Mouse (Mus musculus) embryonic facial prominence, embryonic 10.5 days (tissue): ENCODE measurements at regions not wholly inside any gene's neighbourhood (a gene's known extent, or its start where the extent isn't known, plus 50 kb on each side); places are given as distances from the start of the nearest gene placed in this dataset.

ENCODE experiments used
- DNase-seq: peaks from one replicate; pipeline ENCODE4 v3.0.0-alpha.2; 2017; ENCODE audit warnings: low spot score
- H3K27ac ChIP-seq: fragments of 300-500 bp; sonication (generic); replicated peaks from 2 replicates; pipeline ENCODE4 v1.5.1; 2016; ENCODE audit warnings: mild to moderate bottlenecking
- H3K27me3 ChIP-seq: fragments of 300-500 bp; sonication (generic); replicated peaks from 2 replicates; pipeline ENCODE4 v1.6.1; 2016; ENCODE audit warnings: low read depth, mild to moderate bottlenecking; ENCODE audit not compliant: poor library complexity, severe bottlenecking
- H3K36me3 ChIP-seq: fragments of 300-500 bp; sonication (generic); replicated peaks from 2 replicates; pipeline ENCODE4 v1.6.1; 2016; ENCODE audit warnings: mild to moderate bottlenecking, moderate library complexity
- H3K4me1 ChIP-seq: fragments of 300-500 bp; sonication (generic); 2 replicates; pipeline ENCODE4 v1.6.1; 2016
- H3K4me3 ChIP-seq: fragments of 300-500 bp; sonication (generic); 2 replicates; pipeline ENCODE4 v1.5.1; 2016; ENCODE audit warnings: mild to moderate bottlenecking, moderate library complexity
- H3K9me3 ChIP-seq: fragments of 300-500 bp; sonication (generic); 2 replicates; pipeline ENCODE4 v1.6.1; 2016; ENCODE audit warnings: mild to moderate bottlenecking
- WGBS: fragments of 180-500 bp; shearing (Covaris S2); methylation state at CpG from one replicate; pipeline ENCODE4 v1.1.7; 2016; 5-methylcytosine and 5-hydroxymethylcytosine counted together

- WGBS = 86% methylated on average over 5 of the region's 5 CpGs
- Histone ChIP-seq H3K9me3 (no peaks in the 10 kb centered on the region), H3K4me3 (no peak overlapping the region), H3K36me3 (no peaks in the 10 kb centered on the region), H3K27ac (no peak overlapping the region), H3K27me3 (no peaks in the 10 kb centered on the region), H3K4me1 (peaks cover 9% of the 10 kb centered on the region)
- DNase-seq = no peak
Observed at GRCm38 (mm10) chr13:101625922-101626321, 142.1 kb downstream of the Pik3r1 start.

- H3K27ac ChIP-seq = no peak overlapping the region
- H3K4me1 ChIP-seq = peaks cover 9% of the 10 kb centered on the region
- no peak for DNase-seq
- no peaks in the 10 kb centered on the region for H3K27me3 ChIP-seq
- H3K9me3 ChIP-seq = no peaks in the 10 kb centered on the region
- no peak overlapping the region for H3K4me3 ChIP-seq
- no peaks in the 10 kb centered on the region for H3K36me3 ChIP-seq
- WGBS = 39% methylated on average over 5 of the region's 5 CpGs
Observed at GRCm38 (mm10) chr13:101624179-101624581, 143.8 kb downstream of the Pik3r1 start.

GRCm38 (mm10) chr13:101622649-101623048 lies 145.4 kb downstream of the Pik3r1 start:
- Histone ChIP-seq H3K27ac (no peak overlapping the region), H3K4me3 (no peak overlapping the region), H3K36me3 (no peaks in the 10 kb centered on the region), H3K4me1 (peaks cover 9% of the 10 kb centered on the region), H3K9me3 (no peaks in the 10 kb centered on the region), H3K27me3 (no peaks in the 10 kb centered on the region)
- no peak for DNase-seq
- WGBS = 96% methylated on average over 2 of the region's 2 CpGs

- H3K9me3 ChIP-seq = no peaks in the 10 kb centered on the region
- peaks cover 9% of the 10 kb centered on the region for H3K4me1 ChIP-seq
- no peak overlapping the region for H3K4me3 ChIP-seq
- no peak overlapping the region for H3K27ac ChIP-seq
- WGBS = 81% methylated on average over 3 of the region's 3 CpGs
- no peaks in the 10 kb centered on the region for H3K36me3 ChIP-seq
- no peaks in the 10 kb centered on the region for H3K27me3 ChIP-seq
- DNase-seq = no peak
Observed at GRCm38 (mm10) chr13:101620660-101621059, 147.4 kb downstream of the Pik3r1 start.

- WGBS = 90% methylated on average over 1 of the region's 1 CpGs
- no peak overlapping the region for H3K4me3 ChIP-seq
- H3K36me3 ChIP-seq = no peaks in the 10 kb centered on the region
- H3K4me1 ChIP-seq = peaks cover 3% of the 10 kb centered on the region
- no peak for DNase-seq
- no peaks in the 10 kb centered on the region for H3K9me3 ChIP-seq
- no peak overlapping the region for H3K27ac ChIP-seq
- H3K27me3 ChIP-seq = no peaks in the 10 kb centered on the region
Observed at GRCm38 (mm10) chr13:101619154-101619553, 148.9 kb downstream of the Pik3r1 start.

- no peaks in the 10 kb centered on the region for H3K4me1 ChIP-seq
- H3K4me3 ChIP-seq = no peak overlapping the region
- WGBS = 78% methylated on average over 2 of the region's 2 CpGs
- H3K27ac ChIP-seq = no peak overlapping the region
- H3K36me3 ChIP-seq = no peaks in the 10 kb centered on the region
- no peaks in the 10 kb centered on the region for H3K27me3 ChIP-seq
- H3K9me3 ChIP-seq = no peaks in the 10 kb centered on the region
- DNase-seq = no peak
Observed at GRCm38 (mm10) chr13:101612786-101613185, 155.2 kb downstream of the Pik3r1 start.

- no peaks in the 10 kb centered on the region for H3K27me3 ChIP-seq
- H3K9me3 ChIP-seq = no peaks in the 10 kb centered on the region
- DNase-seq = no peak
- no peak overlapping the region for H3K27ac ChIP-seq
- no peaks in the 10 kb centered on the region for H3K4me1 ChIP-seq
- WGBS = 90% methylated on average over 6 of the region's 6 CpGs
- H3K4me3 ChIP-seq = no peak overlapping the region
- H3K36me3 ChIP-seq = no peaks in the 10 kb centered on the region
Observed at GRCm38 (mm10) chr13:101611725-101612124, 156.3 kb downstream of the Pik3r1 start.

GRCm38 (mm10) chr13:101606184-101606730 lies 161.8 kb downstream of the Pik3r1 start:
- 80% methylated on average over 1 of the region's 1 CpGs for WGBS
- no peaks in the 10 kb centered on the region for H3K36me3 ChIP-seq
- no peaks in the 10 kb centered on the region for H3K9me3 ChIP-seq
- H3K4me3 ChIP-seq = no peak overlapping the region
- H3K4me1 ChIP-seq = no peaks in the 10 kb centered on the region
- DNase-seq = no peak
- no peaks in the 10 kb centered on the region for H3K27me3 ChIP-seq
- H3K27ac ChIP-seq = no peak overlapping the region

GRCm38 (mm10) chr13:101605685-101606084 lies 162.3 kb downstream of the Pik3r1 start:
- DNase-seq = no peak

GRCm38 (mm10) chr13:101605051-101605450 lies 163.0 kb downstream of the Pik3r1 start:
- Histone ChIP-seq H3K4me3 (no peak overlapping the region), H3K27me3 (no peaks in the 10 kb centered on the region), H3K36me3 (no peaks in the 10 kb centered on the region), H3K9me3 (no peaks in the 10 kb centered on the region), H3K27ac (no peak overlapping the region), H3K4me1 (no peaks in the 10 kb centered on the region)
- DNase-seq = no peak
- WGBS = 78% methylated on average over 4 of the region's 4 CpGs

More at GRCm38 (mm10) chr13:101605685-101606084, 162.3 kb downstream of the Pik3r1 start:
- Histone ChIP-seq H3K27ac (no peak overlapping the region), H3K4me3 (no peak overlapping the region), H3K4me1 (no peaks in the 10 kb centered on the region), H3K36me3 (no peaks in the 10 kb centered on the region), H3K9me3 (no peaks in the 10 kb centered on the region), H3K27me3 (no peaks in the 10 kb centered on the region)
- 93% methylated on average over 4 of the region's 4 CpGs for WGBS

GRCm38 (mm10) chr13:101598126-101598485 lies 169.9 kb downstream of the Pik3r1 start:
- no peak for DNase-seq
- Histone ChIP-seq H3K9me3 (no peaks in the 10 kb centered on the region), H3K27ac (no peak overlapping the region), H3K36me3 (no peaks in the 10 kb centered on the region), H3K4me1 (no peaks in the 10 kb centered on the region), H3K27me3 (no peaks in the 10 kb centered on the region), H3K4me3 (no peak overlapping the region)
- 87% methylated on average over 7 of the region's 7 CpGs for WGBS

- H3K36me3 ChIP-seq = no peaks in the 10 kb centered on the region
- H3K27me3 ChIP-seq = no peaks in the 10 kb centered on the region
- H3K27ac ChIP-seq = no peak overlapping the region
- DNase-seq = no peak
- no peak overlapping the region for H3K4me3 ChIP-seq
- 86% methylated on average over 14 of the region's 14 CpGs for WGBS
- H3K9me3 ChIP-seq = no peaks in the 10 kb centered on the region
- no peaks in the 10 kb centered on the region for H3K4me1 ChIP-seq
Observed at GRCm38 (mm10) chr13:101597243-101598125, 170.5 kb downstream of the Pik3r1 start.

GRCm38 (mm10) chr13:101594511-101595175 lies 173.4 kb downstream of the Pik3r1 start:
- H3K9me3 ChIP-seq = no peaks in the 10 kb centered on the region
- no peak for DNase-seq
- no peaks in the 10 kb centered on the region for H3K27me3 ChIP-seq
- H3K27ac ChIP-seq = no peak overlapping the region
- no peaks in the 10 kb centered on the region for H3K4me1 ChIP-seq
- WGBS = 89% methylated on average over 11 of the region's 11 CpGs
- no peak overlapping the region for H3K4me3 ChIP-seq
- no peaks in the 10 kb centered on the region for H3K36me3 ChIP-seq
